Mouse (Mus musculus): ENCODE measurements around the gene Leo1. TPM values are rescaled to one million over a fixed set of nuclear protein-coding genes. Genes with fewer than 3 reads are reported as not detected.

Leo1 gene
- polyA plus RNA-seq, 2 experiments, result 8.2 to 10.8 TPM

DNA sequence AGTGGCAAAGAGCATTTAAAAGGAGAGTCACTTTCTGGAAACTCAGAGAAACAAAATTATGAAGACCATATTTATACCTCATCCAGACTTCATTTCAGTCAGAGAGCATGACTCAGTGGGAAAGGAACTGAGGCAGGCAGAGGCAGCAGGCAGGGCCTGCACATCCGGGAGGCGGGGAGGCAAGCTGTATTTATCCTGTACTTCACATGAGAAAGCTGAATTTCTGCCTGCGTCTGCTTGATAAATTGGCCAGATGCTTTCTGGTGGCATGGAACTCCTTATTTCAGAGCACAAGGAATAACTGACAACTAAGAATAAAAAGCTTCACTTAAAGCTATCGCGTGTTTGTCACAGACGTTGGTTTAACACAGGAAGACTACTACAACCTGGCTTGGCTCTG is 63.0 kb downstream of the Leo1 start:
- Histone ChIP-seq H3K36me3 (replicated peaks; ENCODE audit: control insufficient read depth, insufficient read depth, low read depth) (no peaks in the 10 kb centered on the region; the same call in 1 of the 2 replicates), H3K27me3 (ENCODE audit: control insufficient read depth, insufficient read depth, low read length) (no peaks in the 10 kb centered on the region), H3K9me3 (ENCODE audit: control insufficient read depth, low read length) (no peaks in the 10 kb centered on the region), H3K4me2 (ENCODE audit: low read depth) (no peak overlapping the region), H3K27ac (no peak overlapping the region), H3K9ac (replicated peaks) (no peak overlapping the region), H3K4me1 (replicated peaks; ENCODE audit: control insufficient read depth in 2 of 2, insufficient read depth in 2 of 2, low read length in 1 of 2) (no peaks in the 10 kb centered on the region), H3K4me3 (ENCODE audit: insufficient read depth in 1 of 2, low read depth in 2 of 2, low read length in 2 of 2) (no peak overlapping the region)
- no peak for ATAC-seq (ENCODE audit: insufficient read depth)
- no peak for DNase-seq (ENCODE audit: low read depth in 3 of 3, low spot score in 3 of 3)
- WGBS (ENCODE audit: insufficient replicate concordance), result 89% methylated on average over 6 of the region's 6 CpGs
- TF ChIP-seq CTCF (IDR thresholded peaks at IDR 0.05; ENCODE audit: low read depth), result no peak
- TF ChIP-seq EP300 (IDR thresholded peaks at IDR 0.05; ENCODE audit: low read depth), result no peak

DNA sequence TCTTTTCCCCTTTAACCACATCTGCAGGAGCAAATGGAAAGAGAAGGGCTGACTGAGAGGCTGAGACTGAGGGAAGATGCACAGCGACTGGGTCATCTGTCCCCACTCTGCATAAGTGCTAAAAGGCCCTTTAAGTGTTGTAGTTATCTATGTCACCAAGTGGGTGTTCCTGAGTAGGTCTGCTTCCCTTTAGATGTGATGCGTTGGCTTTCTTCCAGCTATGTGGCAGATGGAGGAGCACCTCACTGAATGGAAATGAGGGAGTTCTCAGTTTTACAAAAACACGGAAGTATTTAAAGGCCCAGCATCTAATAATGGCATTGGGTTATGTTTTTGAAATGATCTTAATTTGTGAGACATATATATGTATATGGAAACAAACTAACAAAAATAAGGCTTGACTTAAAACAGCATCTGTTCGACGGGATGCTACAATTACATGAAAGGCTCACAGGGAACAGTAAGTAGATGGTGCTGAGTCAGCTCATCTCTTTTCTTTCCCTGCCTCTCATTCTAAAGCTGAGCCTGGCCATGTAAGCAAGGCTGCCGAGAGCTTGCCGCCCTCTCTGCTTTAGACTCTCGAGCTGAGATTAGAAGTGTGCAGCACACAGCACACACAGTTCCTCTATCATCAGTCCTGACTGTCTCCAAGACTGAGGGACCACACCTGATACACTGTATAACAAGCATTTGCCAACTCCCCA is 70.1 kb downstream of the Leo1 start:
- DNase-seq (ENCODE audit: low read depth in 3 of 3, low spot score in 3 of 3), result no peak
- H3K4me2 ChIP-seq (ENCODE audit: low read depth), result no peak overlapping the region
- H3K27me3 ChIP-seq (ENCODE audit: control insufficient read depth, insufficient read depth, low read length), result no peaks in the 10 kb centered on the region
- no peaks in the 10 kb centered on the region; the same call in none of the 2 replicates for H3K36me3 ChIP-seq (replicated peaks; ENCODE audit: control insufficient read depth, insufficient read depth, low read depth)
- no peak overlapping the region for H3K27ac ChIP-seq
- H3K9ac ChIP-seq (replicated peaks), result no peak overlapping the region
- 80% methylated on average over 8 of the region's 8 CpGs for WGBS (ENCODE audit: insufficient replicate concordance)
- TF ChIP-seq EP300 (IDR thresholded peaks at IDR 0.05; ENCODE audit: low read depth) (no peak), CTCF (IDR thresholded peaks at IDR 0.05; ENCODE audit: low read depth) (no peak)
- no peaks in the 10 kb centered on the region for H3K9me3 ChIP-seq (ENCODE audit: control insufficient read depth, low read length)
- H3K4me1 ChIP-seq (replicated peaks; ENCODE audit: control insufficient read depth in 2 of 2, insufficient read depth in 2 of 2, low read length in 1 of 2), result no peaks in the 10 kb centered on the region
- no peak for ATAC-seq (ENCODE audit: insufficient read depth)
- no peak overlapping the region for H3K4me3 ChIP-seq (ENCODE audit: insufficient read depth in 1 of 2, low read depth in 2 of 2, low read length in 2 of 2)

DNA sequence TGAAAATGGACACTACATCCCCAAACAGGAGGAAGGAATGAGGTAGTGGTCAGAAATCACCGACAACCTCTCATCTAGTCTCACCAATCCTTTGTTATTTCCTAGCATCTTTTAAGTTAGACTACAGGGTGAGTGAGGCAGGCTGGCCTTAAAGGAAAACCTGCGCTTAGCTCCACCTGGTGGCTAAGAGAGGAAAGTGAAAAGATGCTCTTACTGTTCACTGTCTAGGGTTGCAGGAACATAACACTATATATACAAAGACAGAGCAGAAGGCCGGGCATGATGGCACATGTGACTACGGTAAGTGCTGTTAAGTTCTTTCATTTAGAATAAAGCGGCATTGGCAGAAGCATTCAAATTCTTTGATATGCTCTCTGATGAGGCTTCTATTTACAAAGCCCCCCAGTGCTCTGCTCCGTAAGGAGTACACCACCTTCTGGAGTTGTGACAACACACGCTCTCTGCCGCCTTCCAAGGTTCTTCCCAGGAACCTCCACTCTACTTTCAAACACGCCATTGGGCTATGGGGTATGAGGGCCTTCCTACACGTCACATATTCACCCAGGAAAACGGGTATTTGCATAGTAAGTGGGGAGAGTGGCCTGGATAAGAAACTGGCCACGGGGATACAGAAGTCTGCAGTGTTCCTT is 74.3 kb downstream of the Leo1 start:
- H3K36me3 ChIP-seq (replicated peaks; ENCODE audit: control insufficient read depth, insufficient read depth, low read depth), result no peaks in the 10 kb centered on the region; the same call in 1 of the 2 replicates
- no peaks in the 10 kb centered on the region for H3K9me3 ChIP-seq (ENCODE audit: control insufficient read depth, low read length)
- H3K9ac ChIP-seq (replicated peaks), result no peak overlapping the region
- DNase-seq (ENCODE audit: low read depth in 3 of 3, low spot score in 3 of 3) (peak; percentile 7 to 20 (median 13)), ATAC-seq (ENCODE audit: insufficient read depth) (0 out of 2 replicates have a peak, but pooled peaks have one; percentile 45)
- no peak overlapping the region for H3K27ac ChIP-seq
- no peaks in the 10 kb centered on the region for H3K4me1 ChIP-seq (replicated peaks; ENCODE audit: control insufficient read depth in 2 of 2, insufficient read depth in 2 of 2, low read length in 1 of 2)
- TF ChIP-seq CTCF (IDR thresholded peaks at IDR 0.05; ENCODE audit: low read depth) (peak; percentile 76), EP300 (IDR thresholded peaks at IDR 0.05; ENCODE audit: low read depth) (no peak)
- WGBS (ENCODE audit: insufficient replicate concordance), result 61% methylated on average over 12 of the region's 12 CpGs
- no peaks in the 10 kb centered on the region for H3K27me3 ChIP-seq (ENCODE audit: control insufficient read depth, insufficient read depth, low read length)
- no peak overlapping the region for H3K4me3 ChIP-seq (ENCODE audit: insufficient read depth in 1 of 2, low read depth in 2 of 2, low read length in 2 of 2)
- H3K4me2 ChIP-seq (ENCODE audit: low read depth), result no peak overlapping the region

Other genes starting within 250 kb of the Leo1 start
- 0.52 and 0.93 TPM in 2 replicates for gene Myo5c, start 209.5 kb upstream of the Leo1 start, polyA plus RNA-seq (2012; rRNA removed)
- 0.41 and 0.51 TPM in 2 replicates for gene Myo5c, start 209.5 kb upstream of the Leo1 start, polyA plus RNA-seq (2014; fragmentation: Nextera tagmentation; extraction: Ambion mirVana)
- 0.89 and 1.1 TPM in 2 replicates for gene Gnb5, start 135.2 kb upstream of the Leo1 start, polyA plus RNA-seq (2012; rRNA removed)
- gene Gnb5, start 135.2 kb upstream of the Leo1 start, polyA plus RNA-seq (2014; fragmentation: Nextera tagmentation; extraction: Ambion mirVana), result 1.2 TPM in 2 replicates
- gene Bcl2l10, start 93.8 kb upstream of the Leo1 start, polyA plus RNA-seq (2012; rRNA removed), result not detected in 2 replicates
- gene Bcl2l10, start 93.8 kb upstream of the Leo1 start, polyA plus RNA-seq (2014; fragmentation: Nextera tagmentation; extraction: Ambion mirVana), result not detected in 2 replicates
- gene Mapk6, start 31.5 kb upstream of the Leo1 start, polyA plus RNA-seq (2012; rRNA removed), result 7.7 and 9.3 TPM in 2 replicates
- gene Mapk6, start 31.5 kb upstream of the Leo1 start, polyA plus RNA-seq (2014; fragmentation: Nextera tagmentation; extraction: Ambion mirVana), result 17.1 and 20.2 TPM in 2 replicates
- gene Tmod3, start 118.1 kb downstream of the Leo1 start, polyA plus RNA-seq (2012; rRNA removed), result 6.7 and 9.1 TPM in 2 replicates
- 23.5 and 23.8 TPM in 2 replicates for gene Tmod3, start 118.1 kb downstream of the Leo1 start, polyA plus RNA-seq (2014; fragmentation: Nextera tagmentation; extraction: Ambion mirVana)
- gene Tmod2, start 169.8 kb downstream of the Leo1 start, polyA plus RNA-seq (2012; rRNA removed), result 0.03 and 0.04 TPM in 2 replicates
- gene Tmod2, start 169.8 kb downstream of the Leo1 start, polyA plus RNA-seq (2014; fragmentation: Nextera tagmentation; extraction: Ambion mirVana), result 0.04 and 0.05 TPM in 2 replicates
- 1.0 and 1.3 TPM in 2 replicates for gene Lysmd2, start 184.2 kb downstream of the Leo1 start, polyA plus RNA-seq (2012; rRNA removed)
- 2.1 and 2.8 TPM in 2 replicates for gene Lysmd2, start 184.2 kb downstream of the Leo1 start, polyA plus RNA-seq (2014; fragmentation: Nextera tagmentation; extraction: Ambion mirVana)
- gene Scg3, start 242.5 kb downstream of the Leo1 start, polyA plus RNA-seq (2012; rRNA removed), result not detected in 2 replicates
- gene Scg3, start 242.5 kb downstream of the Leo1 start, polyA plus RNA-seq (2014; fragmentation: Nextera tagmentation; extraction: Ambion mirVana), result 0.04 TPM in 1 of 2 replicates, not detected in the other

Data from liver, embryonic 14.5 days (tissue).